Mouse (Mus musculus): ENCODE measurements around the gene Efcab5. TPM values are rescaled to one million over a fixed set of nuclear protein-coding genes. Genes with fewer than 3 reads are reported as not detected.
"Not testable (repeated sequence)": the region's sequence is repeated elsewhere in the genome, so short reads cannot be mapped to it uniquely, and the experiment has no call there.

Efcab5 gene
- total RNA-seq, 2 experiments from 2014 or later = 0.57 to 0.77 TPM

DNA sequence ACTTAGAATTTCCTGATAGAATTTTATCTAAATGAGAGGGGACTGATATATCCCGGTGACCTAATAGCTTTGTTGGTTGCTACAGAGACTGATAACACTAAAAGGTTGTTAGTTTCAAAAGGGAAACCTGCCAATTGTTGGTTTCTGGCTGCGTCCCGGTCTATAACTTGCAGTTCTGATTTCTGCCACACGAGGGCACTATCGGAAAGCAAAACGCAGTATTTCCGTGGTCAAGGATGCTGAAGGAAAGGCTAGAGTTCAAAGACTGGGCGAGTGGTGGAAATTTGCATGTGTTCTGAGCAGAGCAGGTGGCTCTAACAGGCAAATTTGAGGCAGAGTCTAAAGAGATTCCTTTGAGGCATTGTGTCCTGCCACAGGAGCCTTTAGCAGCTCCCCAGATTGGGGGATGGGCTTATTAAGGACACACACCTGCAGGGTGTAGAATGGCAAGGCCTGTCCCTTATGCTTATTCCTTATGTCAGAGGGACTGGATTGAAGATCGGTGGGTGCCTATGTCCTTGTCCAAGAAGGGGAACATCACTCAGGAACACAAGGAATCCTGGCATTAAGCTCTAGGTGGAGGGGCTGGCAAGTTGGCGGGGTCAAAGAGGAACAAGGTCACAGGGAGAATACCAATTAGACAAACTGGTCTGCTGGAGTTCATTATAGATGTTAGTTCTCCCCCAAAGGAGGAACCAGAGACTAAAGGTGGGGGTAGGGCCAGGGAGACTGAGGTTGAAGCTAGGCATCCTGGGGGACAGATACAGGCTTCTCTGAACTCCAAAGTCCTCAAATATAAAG is 88.4 kb downstream of the Efcab5 start:
- peak; percentile 72 for ATAC-seq (replicated peaks; ENCODE audit: poor library complexity, severe bottlenecking)

GRCm38 (mm10) chr11:77098332-77098972 is 90.3 kb downstream of the Efcab5 start:
- ATAC-seq (replicated peaks; ENCODE audit: poor library complexity, severe bottlenecking) = no peak

GRCm38 (mm10) chr11:77096991-77097390 is 91.8 kb downstream of the Efcab5 start:
- ATAC-seq (replicated peaks; ENCODE audit: poor library complexity, severe bottlenecking) = no peak

DNA sequence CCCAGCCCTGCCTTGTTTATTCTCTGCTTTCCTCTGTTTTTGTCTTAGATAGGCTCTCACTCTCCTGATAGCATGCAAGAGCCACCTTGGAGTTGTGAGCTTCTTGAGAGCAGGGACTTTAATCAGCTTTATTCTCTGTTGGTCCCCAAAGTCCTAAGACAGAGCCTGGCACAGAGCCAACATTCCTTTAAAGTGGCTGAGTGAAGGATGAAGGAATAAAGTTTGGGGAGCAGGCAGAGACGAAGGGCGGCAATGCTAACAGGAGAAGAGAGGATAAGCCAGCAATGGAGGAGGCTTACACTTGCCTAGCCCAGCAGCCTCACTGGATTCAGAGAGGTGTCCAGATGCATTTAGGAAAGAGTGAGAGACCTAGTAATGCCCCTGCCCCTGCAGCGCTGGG is 92.2 kb downstream of the Efcab5 start:
- no peak for ATAC-seq (replicated peaks; ENCODE audit: poor library complexity, severe bottlenecking)

- no peak for ATAC-seq (replicated peaks; ENCODE audit: poor library complexity, severe bottlenecking)
Measured at GRCm38 (mm10) chr11:77095206-77095605, 93.6 kb downstream of the Efcab5 start.

- no peak for ATAC-seq (replicated peaks; ENCODE audit: poor library complexity, severe bottlenecking)
Measured at GRCm38 (mm10) chr11:77094136-77094535, 94.6 kb downstream of the Efcab5 start.

GRCm38 (mm10) chr11:77093208-77093607 is 95.6 kb downstream of the Efcab5 start:
- peak; percentile 56 for ATAC-seq (replicated peaks; ENCODE audit: poor library complexity, severe bottlenecking)

- no peak for ATAC-seq (replicated peaks; ENCODE audit: poor library complexity, severe bottlenecking)
Measured at GRCm38 (mm10) chr11:77089162-77089561, 99.6 kb downstream of the Efcab5 start.

DNA sequence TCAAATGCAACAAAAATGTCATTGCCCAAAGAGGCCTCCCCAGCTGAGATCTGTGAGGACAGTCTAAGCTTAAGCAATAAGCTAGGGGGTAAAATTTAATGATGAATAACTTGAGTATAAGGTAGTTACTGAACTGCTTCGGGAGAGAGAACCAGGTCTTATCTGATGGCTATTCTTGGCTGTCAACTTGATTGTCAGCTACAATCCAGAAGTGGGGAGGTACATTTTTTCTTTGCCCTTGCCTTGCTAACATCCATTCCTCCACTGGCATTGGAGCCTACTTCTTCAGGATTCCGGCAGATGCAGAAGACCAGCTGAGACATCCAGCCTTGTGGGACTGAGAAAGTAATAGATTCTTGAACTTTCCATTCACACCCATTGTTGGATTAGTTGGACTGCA is 101.8 kb downstream of the Efcab5 start:
- ATAC-seq (replicated peaks; ENCODE audit: poor library complexity, severe bottlenecking) = no peak

- ATAC-seq (replicated peaks; ENCODE audit: poor library complexity, severe bottlenecking) = no peak
Measured at GRCm38 (mm10) chr11:77084001-77084682, 104.6 kb downstream of the Efcab5 start.

- ATAC-seq (replicated peaks; ENCODE audit: poor library complexity, severe bottlenecking) = no peak
Measured at GRCm38 (mm10) chr11:77079361-77079760, 109.4 kb downstream of the Efcab5 start.

DNA sequence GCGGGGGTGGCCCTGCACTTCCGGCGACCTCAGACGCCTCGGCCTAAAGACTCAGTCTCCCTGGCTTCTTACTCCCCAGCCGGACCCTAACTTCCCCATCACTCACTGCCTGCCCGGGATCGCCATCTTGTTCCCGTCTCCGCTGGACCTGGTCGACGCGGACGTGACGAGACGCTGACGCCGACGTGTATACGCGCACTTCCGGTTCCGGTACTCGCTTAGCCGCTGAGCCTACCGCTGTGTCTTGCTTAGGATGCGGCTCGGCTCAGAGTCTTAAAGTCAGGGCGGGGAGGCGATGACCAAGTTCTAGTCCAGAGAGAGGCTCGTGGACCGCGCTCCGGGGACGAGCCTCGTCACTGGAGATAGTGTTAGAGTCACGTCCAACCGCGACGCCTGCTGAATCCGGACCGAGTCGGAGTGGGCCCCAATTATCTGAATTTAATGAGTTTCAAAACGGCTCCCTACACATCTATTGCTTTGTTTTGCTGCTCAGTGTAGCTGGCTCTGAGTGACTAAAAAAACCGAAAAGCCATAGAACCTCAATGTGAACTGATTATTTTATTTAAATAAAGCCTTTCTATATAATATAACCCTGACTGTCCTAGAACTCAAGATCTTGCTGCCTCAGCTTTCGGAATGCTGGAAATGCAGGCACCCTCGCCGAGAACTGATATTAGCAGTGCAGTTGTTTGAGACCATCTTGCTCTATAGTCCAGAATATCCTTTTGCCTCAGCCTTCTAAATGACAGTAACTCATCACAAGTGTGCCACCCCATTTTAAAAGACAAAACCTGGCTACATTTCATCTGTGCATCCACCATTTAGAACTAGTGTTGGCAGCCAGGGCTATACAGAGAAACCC is 110.3 kb downstream of the Efcab5 start, which contains the start of gene Nsrp1:
Gene Nsrp1 (minus strand): TSS at position 163 of the 862 bp plus-strand sequence.
- peak; percentile 99 for ATAC-seq (replicated peaks; ENCODE audit: poor library complexity, severe bottlenecking)

DNA sequence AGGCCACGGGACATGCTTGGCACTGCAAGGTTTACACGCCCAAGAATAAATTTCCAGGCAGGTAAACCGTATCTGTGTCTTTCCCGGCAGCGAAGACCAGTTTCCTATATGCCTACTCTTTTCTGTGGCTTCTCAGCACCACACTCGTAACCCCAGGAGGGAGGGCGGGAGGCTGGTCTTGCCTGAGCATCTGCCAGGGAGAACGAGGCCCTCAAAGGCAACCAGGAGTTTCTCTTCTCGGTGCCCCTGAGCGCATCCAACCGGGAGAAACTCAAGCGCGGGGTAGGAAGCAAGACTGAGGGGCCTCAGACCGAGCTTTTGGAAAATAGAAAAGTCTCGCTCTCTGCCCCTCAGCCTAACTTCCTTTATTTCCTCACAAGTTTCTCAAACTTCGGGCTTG is 111.0 kb downstream of the Efcab5 start:
- ATAC-seq (replicated peaks; ENCODE audit: poor library complexity, severe bottlenecking) = no peak; the same call in 1 of the 2 replicates

DNA sequence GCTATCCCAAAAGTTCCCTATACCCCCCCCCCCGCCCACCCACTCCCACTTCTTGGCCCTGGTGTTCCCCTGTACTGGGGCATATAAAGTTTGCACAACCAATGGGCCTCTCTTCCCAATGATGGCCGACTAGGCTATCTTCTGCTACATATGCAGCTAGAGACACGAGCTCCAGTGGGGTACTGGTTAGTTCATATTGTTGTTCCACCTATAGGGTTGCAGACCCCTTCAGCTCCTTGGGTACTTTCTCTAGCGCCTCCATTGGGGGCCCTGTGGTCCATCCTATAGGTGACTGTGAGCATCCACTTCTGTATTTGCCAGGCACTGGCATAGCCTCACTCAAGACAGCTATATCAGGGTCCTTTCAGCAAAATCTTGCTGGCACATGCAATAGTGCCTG is 111.4 kb downstream of the Efcab5 start:
- ATAC-seq (replicated peaks; ENCODE audit: poor library complexity, severe bottlenecking) = not testable (repeated sequence)

DNA sequence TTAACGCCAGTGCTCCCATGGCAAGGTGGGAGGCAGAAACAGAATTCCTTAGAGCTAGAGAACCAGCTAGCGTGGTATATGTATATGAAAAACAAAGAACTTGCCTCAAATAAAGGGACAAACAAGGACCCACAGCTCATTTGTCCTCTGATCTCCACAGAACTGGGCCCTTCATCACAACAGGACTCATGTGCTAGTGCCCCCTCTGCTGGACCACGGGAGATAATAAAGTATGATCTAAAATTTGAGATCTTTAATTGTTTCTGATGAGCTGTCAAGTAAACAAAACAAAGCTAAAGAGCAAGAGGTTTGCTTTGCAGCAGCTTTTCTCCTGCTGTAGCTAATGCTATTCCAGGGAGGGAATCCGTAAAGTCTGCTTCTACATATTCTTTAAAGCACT is 118.0 kb downstream of the Efcab5 start:
- no peak for ATAC-seq (replicated peaks; ENCODE audit: poor library complexity, severe bottlenecking)

DNA sequence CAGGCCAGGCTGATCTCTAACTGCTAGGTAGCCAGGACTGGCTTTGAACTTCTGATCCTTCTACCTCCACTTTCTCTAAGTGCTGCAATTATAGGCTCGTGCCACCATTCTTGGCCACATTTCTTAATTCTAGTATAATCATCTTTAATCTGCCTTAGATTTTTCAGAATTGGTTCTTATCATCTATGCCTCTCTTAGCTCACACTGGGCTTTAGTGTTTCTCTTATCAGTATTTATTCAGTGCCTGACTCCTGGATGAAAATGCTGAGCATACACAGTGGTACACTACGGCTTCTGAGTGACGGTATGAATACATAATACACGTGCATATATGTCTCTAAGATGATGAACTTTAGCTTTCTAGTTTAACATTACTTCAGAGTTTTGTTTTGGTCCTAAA is 119.9 kb downstream of the Efcab5 start:
- no peak for ATAC-seq (replicated peaks; ENCODE audit: poor library complexity, severe bottlenecking)

DNA sequence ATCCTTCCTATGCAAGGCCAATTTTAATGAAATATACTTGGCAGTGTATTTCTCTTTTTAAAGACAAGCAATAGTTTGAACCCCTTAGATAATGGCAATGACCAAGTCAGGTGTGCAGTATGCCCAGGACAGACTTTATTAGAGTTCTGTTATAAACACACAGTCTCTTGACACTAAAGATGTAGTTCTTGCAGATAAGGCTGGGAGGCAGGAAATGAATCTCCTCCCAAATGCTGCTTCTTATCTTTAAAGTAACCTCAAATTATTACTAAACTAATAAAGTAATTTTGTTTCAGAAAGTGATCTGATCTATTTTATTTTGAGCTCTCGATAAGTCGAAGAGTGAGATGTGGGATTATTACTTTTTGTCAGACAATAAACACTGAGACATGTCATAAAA is 125.4 kb downstream of the Efcab5 start:
- no peak for ATAC-seq (replicated peaks; ENCODE audit: poor library complexity, severe bottlenecking)

- no peak for ATAC-seq (replicated peaks; ENCODE audit: poor library complexity, severe bottlenecking)
Measured at GRCm38 (mm10) chr11:77061951-77062350, 126.8 kb downstream of the Efcab5 start.

- ATAC-seq (replicated peaks; ENCODE audit: poor library complexity, severe bottlenecking) = no peak
Measured at GRCm38 (mm10) chr11:77042816-77043215, 146.0 kb downstream of the Efcab5 start.

GRCm38 (mm10) chr11:77041891-77042290 is 146.9 kb downstream of the Efcab5 start:
- no peak for ATAC-seq (replicated peaks; ENCODE audit: poor library complexity, severe bottlenecking)
